Mouse (Mus musculus) heart, postnatal 0 days (tissue): ENCODE results near the gene Cd40. TPM values are rescaled to one million over a fixed set of nuclear protein-coding genes. Genes with fewer than 3 reads are reported as not detected.

Experiments
- ATAC-seq: fragments of 200-750 bp; cut with Nextera tagmentation; 2 replicates; pipeline ENCODE4 v1.8.0; 2017; ENCODE audit warnings: low read depth, moderate number of reproducible peaks, moderate library complexity; ENCODE audit not compliant: insufficient read depth
- DNase-seq: peaks from one replicate; pipeline ENCODE4 v3.0.0-alpha.2; 2016; ENCODE audit warnings: low spot score
- H3K27ac ChIP-seq: fragments of 300-500 bp; sonication (generic); 2 replicates; pipeline ENCODE4 v1.5.1; 2014; ENCODE audit warnings: low read depth, mild to moderate bottlenecking
- H3K27me3 ChIP-seq: fragments of 300-500 bp; sonication (generic); 2 replicates; pipeline ENCODE4 v1.6.1; 2014; ENCODE audit warnings: low read length, mixed read lengths; ENCODE audit not compliant: control insufficient read depth, insufficient read depth
- H3K36me3 ChIP-seq: fragments of 300-500 bp; sonication (generic); replicated peaks from 2 replicates; pipeline ENCODE4 v1.6.1; 2014; ENCODE audit warnings: low read length, mixed read lengths; ENCODE audit not compliant: control insufficient read depth, insufficient read depth
- H3K4me1 ChIP-seq: fragments of 300-500 bp; sonication (generic); 2 replicates; pipeline ENCODE4 v1.6.1; 2014; ENCODE audit warnings: antibody characterized with exemption; ENCODE audit not compliant: control insufficient read depth, insufficient read depth
- H3K4me2 ChIP-seq: fragments of 300-500 bp; sonication (generic); 2 replicates; pipeline ENCODE4 v1.6.1; 2014; ENCODE audit warnings: low read depth, mild to moderate bottlenecking, low read length, moderate library complexity
- H3K4me3 ChIP-seq: fragments of 300-500 bp; sonication (generic); 2 replicates; pipeline ENCODE4 v1.5.1; 2014; ENCODE audit warnings: low read depth, low read length
- H3K9ac ChIP-seq: fragments of 300-500 bp; sonication (generic); replicated peaks from 2 replicates; pipeline ENCODE4 v1.6.1; 2014; ENCODE audit warnings: low read depth, low read length, mixed read lengths
- H3K9me3 ChIP-seq: fragments of 300-500 bp; sonication (generic); replicated peaks from 2 replicates; pipeline ENCODE4 v1.6.1; 2016; ENCODE audit warnings: low read length; ENCODE audit not compliant: control insufficient read depth
- CTCF ChIP-seq: IDR thresholded peaks from 2 replicates; pipeline ENCODE4 v1.5.1; 2016; ENCODE audit warnings: antibody characterized with exemption, control low read depth, low read depth
- EP300 ChIP-seq: IDR thresholded peaks from 2 replicates; pipeline ENCODE4 v1.6.1; 2016; ENCODE audit warnings: antibody characterized with exemption, low read depth
- WGBS: fragments of 180-500 bp; shearing (Covaris S2); extraction: QIAGEN DNeasy Blood & Tissue Kit; methylation state at CpG from one replicate; pipeline ENCODE4 v1.1.7; 2014; 5-methylcytosine and 5-hydroxymethylcytosine counted together
- polyA plus RNA-seq: library from polyadenylated mRNA; unstranded; fragments of >200 nt; fragmentation: Nextera tagmentation; extraction: Ambion mirVana; gene quantifications from 2 replicates; pipeline ENCODE4 v1.2.1, GENCODE M21; 2015
- total RNA-seq: library from RNA; depleted of rRNA; stranded (reverse); fragments of >200 nt; gene quantifications from 2 replicates; pipeline ENCODE4 v1.2.3, GENCODE M21; 2014; ENCODE audit warnings: low replicate concordance

Gene Cd40
- total and polyA plus RNA-seq, 2 experiments from 2014 or later, result 6.7 to 12.9 TPM

- H3K9ac ChIP-seq, result no peak overlapping the region
- DNase-seq (peak; percentile 62), ATAC-seq (0 out of 2 replicates have a peak, but pooled peaks have one; percentile 24)
- H3K9me3 ChIP-seq, result no peaks in the 10 kb centered on the region
- no peak overlapping the region for H3K27ac ChIP-seq
- H3K4me1 ChIP-seq, result no peaks in the 10 kb centered on the region
- H3K4me3 ChIP-seq, result no peak overlapping the region
- H3K36me3 ChIP-seq, result no peaks in the 10 kb centered on the region
- WGBS, result 21% methylated on average over 23 of the region's 23 CpGs
- H3K27me3 ChIP-seq, result peaks cover 27% of the 10 kb centered on the region
- TF ChIP-seq EP300, result no peak
- peak; percentile 68 for TF ChIP-seq CTCF
- H3K4me2 ChIP-seq, result no peak overlapping the region
Measured at GRCm38 (mm10) chr2:165070096-165070816, 14.8 kb downstream of the Cd40 start.

- Histone ChIP-seq H3K27ac (no peak overlapping the region), H3K9me3 (no peaks in the 10 kb centered on the region), H3K27me3 (peaks cover 53% of the 10 kb centered on the region), H3K36me3 (no peaks in the 10 kb centered on the region), H3K9ac (no peak overlapping the region), H3K4me1 (no peaks in the 10 kb centered on the region), H3K4me2 (no peak overlapping the region), H3K4me3 (no peak overlapping the region)
- TF ChIP-seq EP300 (no peak), CTCF (no peak)
- ATAC-seq, result no peak
- no peak for DNase-seq
- 9% methylated on average over 9 of the region's 9 CpGs for WGBS
Measured at GRCm38 (mm10) chr2:165073381-165073781, 18.0 kb downstream of the Cd40 start.

- TF ChIP-seq CTCF (no peak), EP300 (no peak)
- no peak overlapping the region for H3K9ac ChIP-seq
- H3K4me3 ChIP-seq, result no peak overlapping the region
- peak; percentile 23 for DNase-seq
- peak; percentile 62 for ATAC-seq
- H3K4me1 ChIP-seq, result no peaks in the 10 kb centered on the region
- no peaks in the 10 kb centered on the region for H3K36me3 ChIP-seq
- H3K9me3 ChIP-seq, result no peaks in the 10 kb centered on the region
- H3K4me2 ChIP-seq, result no peak overlapping the region
- H3K27ac ChIP-seq, result no peak overlapping the region
- 26% methylated on average over 11 of the region's 11 CpGs for WGBS
- peaks cover 62% of the 10 kb centered on the region for H3K27me3 ChIP-seq
Measured at GRCm38 (mm10) chr2:165074081-165074884, 18.9 kb downstream of the Cd40 start.

- peak; percentile 55 for ATAC-seq
- 20% methylated on average over 2 of the region's 2 CpGs for WGBS
Measured at GRCm38 (mm10) chr2:165074937-165075336, 19.5 kb downstream of the Cd40 start.

GRCm38 (mm10) chr2:165077055-165077454, 21.6 kb downstream of the Cd40 start:
- 5% methylated on average over 9 of the region's 9 CpGs for WGBS
- Histone ChIP-seq H3K27ac (no peak overlapping the region), H3K9me3 (no peaks in the 10 kb centered on the region), H3K4me2 (no peak overlapping the region), H3K9ac (no peak overlapping the region), H3K27me3 (peaks cover 74% of the 10 kb centered on the region), H3K4me3 (no peak overlapping the region), H3K36me3 (no peaks in the 10 kb centered on the region), H3K4me1 (no peaks in the 10 kb centered on the region)
- DNase-seq, result no peak
- TF ChIP-seq CTCF, result no peak
- no peak for TF ChIP-seq EP300
- no peak for ATAC-seq

More at GRCm38 (mm10) chr2:165074937-165075336, 19.5 kb downstream of the Cd40 start:
- Histone ChIP-seq H3K27ac (no peak overlapping the region), H3K9me3 (no peaks in the 10 kb centered on the region), H3K9ac (no peak overlapping the region), H3K4me3 (no peak overlapping the region), H3K4me2 (no peak overlapping the region), H3K27me3 (peaks cover 69% of the 10 kb centered on the region), H3K4me1 (no peaks in the 10 kb centered on the region), H3K36me3 (no peaks in the 10 kb centered on the region)
- peak; percentile 59 for DNase-seq
- no peak for TF ChIP-seq EP300
- peak; percentile 93 for TF ChIP-seq CTCF
